Mouse (Mus musculus) thymus, adult 2 months (tissue): ENCODE data around the gene Ldhal6b.

Source experiments
- CTCF ChIP-seq: fragments of 200-500 bp; IDR thresholded peaks from 2 replicates; pipeline ENCODE4 v1.5.1; 2012; ENCODE audit warnings: mild to moderate bottlenecking, control low read depth, low read length, moderate library complexity, borderline replicate concordance; ENCODE audit not compliant: control insufficient read depth, poor library complexity, insufficient read depth; ENCODE audit errors: extremely low read depth
- POLR2A ChIP-seq: fragments of 200-500 bp; IDR thresholded peaks from 2 replicates; pipeline ENCODE4 v1.6.1; 2012; ENCODE audit warnings: mild to moderate bottlenecking, low read length, control low read depth, moderate library complexity; ENCODE audit not compliant: control insufficient read depth, poor library complexity, insufficient read depth; ENCODE audit errors: extremely low read depth

DNA sequence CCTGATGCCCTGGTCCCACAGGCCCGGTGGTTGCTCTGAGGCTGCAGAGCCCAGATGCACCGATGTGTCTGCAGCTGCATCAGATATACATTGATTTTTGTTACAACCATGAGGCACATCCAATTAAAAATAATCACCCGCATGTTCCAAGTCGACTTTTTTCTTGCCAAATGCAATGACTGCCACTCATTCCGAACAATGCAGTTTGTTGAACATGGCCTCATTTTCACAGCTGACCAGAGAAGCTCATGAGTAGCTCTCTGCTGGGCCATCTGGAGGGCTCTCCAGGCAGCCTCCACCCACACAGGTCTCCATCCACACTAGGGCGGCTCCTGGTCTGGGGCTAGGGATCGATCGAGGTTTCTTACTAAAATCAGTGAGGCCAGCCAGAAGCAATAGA lies 45.6 kb downstream of the Ldhal6b start:
- TF ChIP-seq POLR2A: no peak
- no peak for TF ChIP-seq CTCF
